Mouse (Mus musculus): ENCODE results near the gene Ccl6.
A peak's percentile ranks its signal among the peaks of the same experiment; 100 is the strongest.

Gene Ccl6

DNA sequence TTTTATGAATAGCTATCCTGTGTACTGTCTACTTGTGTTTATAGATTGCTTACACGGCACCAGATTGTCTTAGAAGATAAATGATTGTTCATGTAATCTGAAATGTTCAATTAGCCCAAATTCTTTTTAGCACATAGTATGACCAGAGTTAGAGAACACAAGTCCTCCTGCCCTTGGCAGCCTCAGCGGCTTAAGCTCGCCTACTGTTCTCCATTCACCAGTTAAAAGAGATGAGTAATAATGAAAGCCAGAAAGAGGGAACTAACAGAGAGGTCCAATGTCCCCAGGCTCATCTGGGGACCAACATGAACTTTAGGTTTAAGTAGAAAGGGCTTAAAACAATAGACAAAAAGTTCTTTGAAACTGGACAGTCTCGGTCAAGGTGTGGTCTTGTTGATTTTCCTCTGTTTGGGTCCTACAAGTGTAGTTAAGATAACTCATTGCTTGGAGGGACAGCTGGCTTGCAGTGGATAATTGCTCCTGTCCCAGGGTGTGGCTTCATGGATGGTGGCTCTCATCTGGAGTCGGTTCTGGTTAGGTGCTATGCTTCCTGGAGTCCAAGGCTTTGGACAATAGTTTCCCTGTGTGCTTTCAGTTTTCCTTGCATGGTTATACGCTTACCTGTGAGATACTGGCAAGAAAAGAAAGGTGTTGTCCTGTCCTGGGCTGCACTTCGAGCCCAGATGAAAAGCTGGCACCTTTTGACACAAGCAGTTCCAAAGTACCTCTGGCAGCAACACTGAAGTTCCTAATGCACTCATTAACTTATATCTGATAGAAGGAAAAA, 3.0 kb upstream of the Ccl6 start:
- no peak for DNase-seq

DNA sequence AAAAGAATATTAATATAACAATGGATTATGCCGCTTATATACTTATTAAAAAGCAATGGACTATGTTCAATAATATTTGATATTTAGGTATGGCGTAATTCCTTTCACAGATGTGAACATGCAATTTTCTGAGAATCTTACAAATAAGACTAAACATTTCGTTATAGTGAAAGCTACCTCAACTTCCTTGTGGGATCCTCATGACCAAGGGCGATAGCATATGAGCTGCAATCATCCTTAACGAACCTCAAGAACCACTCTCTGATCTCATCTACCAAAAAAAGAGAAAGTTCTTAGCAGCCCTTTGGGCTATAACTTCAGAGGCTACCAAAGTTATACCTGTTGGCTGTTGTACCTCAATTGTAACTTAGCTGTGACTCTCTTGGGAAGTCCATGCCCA, 566 bp upstream of the Ccl6 start:
- DNase-seq, result no peak

- no peak for DNase-seq
These were observed 8.7 kb downstream of the Ccl6 start for GRCm38 (mm10) chr11:83584232-83584631.

GRCm38 (mm10) chr11:83583450-83583754, 9.5 kb downstream of the Ccl6 start:
- no peak for DNase-seq

DNA sequence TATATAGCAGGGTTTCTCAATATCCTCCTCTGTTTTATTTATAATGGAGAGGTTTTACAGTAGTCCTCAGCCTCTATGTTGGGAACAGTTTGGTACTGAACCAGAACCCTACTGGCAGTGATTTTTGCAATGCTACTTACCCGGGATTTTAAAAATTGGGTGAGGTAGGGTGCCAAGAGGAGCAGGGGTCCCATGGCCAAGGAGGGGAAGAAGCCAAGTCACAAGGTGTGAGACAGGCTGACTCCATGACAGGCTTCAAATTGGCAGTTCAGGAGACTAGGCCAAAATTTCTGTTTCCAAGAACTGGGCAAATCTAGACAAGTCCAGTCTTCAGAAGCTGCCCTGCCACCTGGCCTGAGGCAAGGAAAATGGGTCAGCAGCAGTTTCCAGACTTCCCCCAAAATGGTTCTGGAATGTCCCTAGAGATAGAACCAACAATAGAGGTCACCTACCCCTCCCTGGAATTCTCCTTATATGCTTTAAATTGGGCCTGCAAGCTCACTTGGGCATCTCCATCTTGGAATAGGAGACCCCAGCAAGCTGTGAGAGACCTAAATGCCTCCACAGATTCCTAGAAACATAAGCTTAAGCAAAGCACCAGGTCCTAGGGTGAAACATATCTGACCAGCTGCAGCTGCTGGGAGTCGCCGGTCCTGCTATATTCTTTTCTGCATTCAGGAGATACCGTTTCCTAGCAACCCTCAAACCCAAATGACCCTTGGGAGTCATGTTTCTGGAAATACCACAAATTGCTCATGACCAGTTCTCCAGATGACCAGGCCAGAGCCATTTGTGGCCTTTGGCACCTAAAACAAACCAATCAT, 10.0 kb downstream of the Ccl6 start:
- DNase-seq, result no peak

GRCm38 (mm10) chr11:83581626-83582610, 11.0 kb downstream of the Ccl6 start:
- no peak for DNase-seq

- no peak for DNase-seq
These were observed 12.1 kb downstream of the Ccl6 start for GRCm38 (mm10) chr11:83580699-83581232.

- DNase-seq, result no peak
These were observed 13.9 kb downstream of the Ccl6 start for GRCm38 (mm10) chr11:83578999-83579398.

GRCm38 (mm10) chr11:83578186-83578760, 14.6 kb downstream of the Ccl6 start, which contains the start of gene Ccl9:
TSS of gene Ccl9 (minus strand) at chr11:83578636.
- DNase-seq, result no peak

- no peak for DNase-seq
These were observed 15.8 kb downstream of the Ccl6 start for GRCm38 (mm10) chr11:83576927-83577555.

GRCm38 (mm10) chr11:83572834-83573233, 20.1 kb downstream of the Ccl6 start:
- no peak for DNase-seq

DNA sequence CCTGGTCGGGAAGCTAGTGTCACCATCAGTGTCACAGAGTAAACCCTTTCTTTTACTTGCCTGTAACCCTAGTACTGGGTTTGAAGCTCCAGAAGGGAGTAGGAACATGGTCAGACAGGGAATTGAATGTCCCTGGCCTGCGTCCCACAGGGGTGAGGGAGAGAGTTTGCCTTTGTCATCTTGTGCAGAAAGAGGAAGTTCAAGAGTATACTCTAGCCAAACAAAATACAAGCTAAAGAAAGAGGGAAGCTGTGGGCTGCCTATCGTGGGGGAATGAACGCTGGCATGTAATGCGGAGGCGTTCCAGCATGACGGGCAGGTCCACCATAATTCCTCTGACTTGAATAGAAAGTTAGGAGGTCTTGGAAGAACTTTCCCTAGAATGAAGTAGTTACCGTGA, 20.7 kb downstream of the Ccl6 start:
- DNase-seq, result peak; percentile 30 to 40

DNA sequence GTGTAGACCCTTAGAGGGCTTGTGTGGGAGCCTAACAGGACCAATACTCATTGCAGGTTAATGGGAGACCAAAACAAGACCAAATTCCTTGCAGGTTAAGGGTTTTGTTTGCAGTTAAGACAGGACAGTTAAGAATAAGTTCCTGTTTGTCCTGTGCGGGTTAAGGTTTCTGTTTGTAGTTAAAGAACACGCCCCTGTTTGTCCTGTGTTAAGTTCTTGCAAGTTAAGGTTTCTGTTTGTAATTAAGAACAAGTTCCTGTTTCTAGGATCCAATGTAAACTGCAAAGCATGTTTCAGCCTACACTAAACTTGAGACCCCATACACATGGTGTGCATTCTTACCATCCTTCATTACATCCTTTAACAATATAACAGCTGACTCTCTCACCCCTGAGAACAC, 22.7 kb downstream of the Ccl6 start:
- no peak for DNase-seq

DNA sequence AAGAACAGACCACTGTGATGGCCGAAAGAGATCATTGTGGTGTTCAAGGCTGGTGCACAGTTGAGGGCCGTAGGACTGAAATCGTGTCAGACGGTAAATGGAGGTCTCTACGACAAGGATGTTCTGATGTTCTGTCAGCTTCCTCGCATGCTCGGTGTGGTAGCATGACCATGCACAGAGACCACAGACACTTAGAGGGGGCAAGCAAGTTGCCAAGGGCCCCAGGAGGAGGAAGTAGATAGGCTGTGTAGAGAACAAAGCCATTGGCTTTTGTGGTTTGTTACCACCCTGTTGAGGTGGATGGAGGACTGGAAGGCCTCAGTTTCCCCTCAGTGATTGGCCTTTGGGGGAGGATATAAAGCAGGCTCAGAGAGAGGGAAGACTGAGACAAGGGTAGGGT, 23.6 kb downstream of the Ccl6 start:
- no peak for DNase-seq

GRCm38 (mm10) chr11:83568786-83569185, 24.1 kb downstream of the Ccl6 start:
- no peak for DNase-seq

- DNase-seq, result no peak
These were observed 24.8 kb downstream of the Ccl6 start for GRCm38 (mm10) chr11:83568061-83568460.

DNA sequence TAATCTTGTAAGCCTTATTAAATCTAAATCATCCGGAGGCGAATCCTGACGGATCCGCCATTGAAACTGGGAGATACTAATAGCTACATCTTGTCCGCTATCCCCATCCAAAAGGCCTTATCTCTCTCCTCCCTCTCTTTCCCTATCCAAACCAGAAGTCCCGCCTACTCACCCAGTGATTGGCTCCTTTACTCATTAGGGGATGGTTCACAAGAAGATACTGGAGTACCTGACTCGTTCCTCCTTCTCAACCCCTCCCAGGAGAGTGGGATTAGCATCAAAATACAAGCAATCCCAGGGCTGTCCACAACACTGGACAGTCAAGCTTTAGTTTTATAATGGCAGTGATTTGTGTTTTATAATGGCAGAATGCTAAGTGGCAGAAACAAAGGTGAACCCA, 25.6 kb downstream of the Ccl6 start:
- no peak for DNase-seq

GRCm38 (mm10) chr11:83566617-83567016, 26.3 kb downstream of the Ccl6 start:
- no peak for DNase-seq

GRCm38 (mm10) chr11:83563754-83564153, 29.1 kb downstream of the Ccl6 start:
- no peak for DNase-seq

DNA sequence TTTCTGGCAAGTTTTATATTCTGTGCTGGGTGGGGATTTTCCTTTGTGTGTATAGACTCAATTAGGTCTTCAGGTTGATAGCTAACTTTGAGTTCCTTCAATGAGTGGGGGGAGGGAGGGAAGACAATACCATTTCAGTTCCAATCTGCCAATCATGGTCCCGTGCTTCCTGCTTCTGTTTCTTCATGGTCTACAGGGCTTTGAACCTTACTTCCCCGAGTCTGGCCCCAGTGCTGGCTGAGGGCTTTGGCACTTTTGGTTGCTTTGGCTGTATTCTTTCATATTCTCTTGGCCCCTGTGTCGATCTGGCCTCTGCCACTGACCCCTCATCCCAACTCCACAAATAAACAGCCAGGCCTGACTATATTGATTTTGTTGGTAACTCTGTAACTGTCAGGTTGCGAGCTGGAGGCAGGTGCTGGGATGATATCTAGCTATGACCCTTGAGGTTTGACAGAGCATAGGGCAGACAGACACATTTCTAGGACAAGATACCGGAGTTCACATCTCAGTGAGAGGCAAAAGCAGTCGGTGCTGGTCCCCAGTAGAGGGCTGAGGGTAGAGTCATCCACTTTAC, 30.5 kb downstream of the Ccl6 start:
- DNase-seq, result no peak

GRCm38 (mm10) chr11:83560405-83560804, 32.5 kb downstream of the Ccl6 start:
- no peak for DNase-seq

GRCm38 (mm10) chr11:83557074-83557473, 35.8 kb downstream of the Ccl6 start:
- no peak for DNase-seq

All from lung, postnatal 4 days (tissue).